Mouse (Mus musculus): ENCODE measurements around the gene Triobp.

DNA sequence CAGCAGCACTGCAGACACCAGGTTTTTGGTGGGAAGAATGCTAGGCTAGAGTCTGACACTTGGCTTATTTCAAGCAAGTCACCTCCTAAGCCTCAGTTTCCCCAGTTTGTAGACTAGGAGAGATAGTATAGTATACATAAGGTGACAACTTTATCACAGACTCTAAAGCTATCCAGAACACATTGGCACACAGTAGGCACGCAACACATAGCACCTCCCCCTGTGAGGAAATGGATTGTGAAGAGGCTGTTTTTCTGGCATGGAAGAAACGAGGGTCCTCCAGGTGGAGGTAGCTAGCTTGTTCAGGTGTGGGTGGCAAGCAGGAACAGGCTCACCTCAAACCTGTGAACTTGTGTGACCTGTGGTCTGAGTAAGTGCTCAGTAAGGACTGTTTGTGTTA is 103.4 kb downstream of the Triobp start:
- TF ChIP-seq POLR2A (IDR thresholded peaks at IDR 0.05; ENCODE audit: low read depth, low read length) (no peak), CTCF (conservative IDR thresholded peaks at IDR 0.05; ENCODE audit: insufficient read depth, insufficient read length, low read depth, low read length) (no peak)

All from kidney, adult 2 months (tissue).